In the genomic region with DNA sequence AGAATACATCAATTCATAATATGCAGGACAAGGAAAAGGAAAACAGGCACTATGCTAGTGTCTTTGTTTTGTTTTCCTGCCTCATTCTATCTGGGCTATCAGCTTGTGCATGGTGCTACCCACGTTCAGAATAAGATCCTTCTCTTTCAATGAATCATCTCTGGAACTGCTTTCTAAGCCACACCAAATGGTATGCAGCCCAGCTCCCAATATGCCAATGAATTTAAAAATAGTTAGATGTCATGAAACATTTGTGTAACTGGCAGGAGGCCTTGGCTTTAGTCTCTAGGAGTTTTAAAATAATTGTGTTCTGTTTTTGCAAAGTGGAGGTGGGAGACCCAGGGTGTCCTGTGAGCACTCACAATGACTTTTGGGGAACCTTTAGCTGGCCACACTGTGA, we compare ENCODE assay signal across 26 mouse cellular contexts.
A peak's percentile ranks its signal among the peaks of the same experiment; 100 is the strongest.
DNase-seq lines count a peak whose midpoint lies in the region; ATAC-seq and TF ChIP-seq lines count a peak whose summit lies in the region.
"Had no signal": no experiment of that assay in that cellular context is flagged by ENCODE, and none has a peak within 500 bp of the region (broad histone marks: within the 10 kb centered on the region; RNA-seq: fewer than 3 reads in every experiment).

No protein-coding gene starts in this region.

- H3K4me1 ChIP-seq in forebrain, postnatal 0 days (ENCODE audit: insufficient read depth), result no peaks in the 10 kb centered on the region
- no peaks in the 10 kb centered on the region for H3K4me1 ChIP-seq in forebrain, embryonic 16.5 days (replicated peaks; ENCODE audit: control insufficient read depth, insufficient read depth, low read length)
- H3K4me1 ChIP-seq in hindbrain, embryonic 11.5 days (replicated peaks; ENCODE audit: control insufficient read depth, insufficient read depth, low read length), result no peaks in the 10 kb centered on the region
- H3K4me1 ChIP-seq in midbrain, postnatal 0 days (ENCODE audit: insufficient read depth, low read length), result no peaks in the 10 kb centered on the region
- H3K4me1 ChIP-seq: embryonic facial prominence, embryonic 13.5 days; forebrain, embryonic 12.5 days; heart, embryonic 10.5 days; hindbrain, embryonic 13.5 days had no signal

- 32% methylated on average over 1 of the region's 1 CpGs for WGBS in forebrain, postnatal 0 days
- WGBS in forebrain, embryonic 16.5 days, result 50% methylated on average over 1 of the region's 1 CpGs
- WGBS in hindbrain, embryonic 11.5 days, result 53% methylated on average over 1 of the region's 1 CpGs
- WGBS in midbrain, postnatal 0 days, result 46% methylated on average over 1 of the region's 1 CpGs

- no peak overlapping the region for H3K27ac ChIP-seq in forebrain, postnatal 0 days (ENCODE audit: low read depth, low read length)
- no peak overlapping the region for H3K27ac ChIP-seq in forebrain, embryonic 16.5 days (ENCODE audit: low read length)
- H3K27ac ChIP-seq in layer of hippocampus, adult 2 months, result peak overlapping the region; percentile 5; the same call in 1 of the 2 replicates
- H3K27ac ChIP-seq in hindbrain, embryonic 11.5 days (ENCODE audit: low read depth, low read length), result no peak overlapping the region
- no peak overlapping the region for H3K27ac ChIP-seq in midbrain, postnatal 0 days (ENCODE audit: low read depth, low read length)
- H3K27ac ChIP-seq: embryonic facial prominence, embryonic 13.5 days; forebrain, embryonic 12.5 days; gastrocnemius, adult 2 months; heart, embryonic 10.5 days; hindbrain, embryonic 13.5 days; hindbrain, postnatal 0 days had no signal

- no peaks in the 10 kb centered on the region for H3K36me3 ChIP-seq in forebrain, postnatal 0 days (ENCODE audit: insufficient read depth)
- H3K36me3 ChIP-seq in forebrain, embryonic 16.5 days (ENCODE audit: control insufficient read depth, insufficient read depth), result no peaks in the 10 kb centered on the region
- H3K36me3 ChIP-seq in hindbrain, embryonic 11.5 days (ENCODE audit: control insufficient read depth, insufficient read depth, low read length), result no peaks in the 10 kb centered on the region
- no peaks in the 10 kb centered on the region for H3K36me3 ChIP-seq in midbrain, postnatal 0 days (ENCODE audit: insufficient read depth, low read length)
- H3K36me3 ChIP-seq: embryonic facial prominence, embryonic 13.5 days; forebrain, embryonic 12.5 days; G1E; heart, embryonic 10.5 days; hindbrain, embryonic 13.5 days had no signal

- no peaks in the 10 kb centered on the region for H3K9me3 ChIP-seq in forebrain, postnatal 0 days (ENCODE audit: low read length)
- no peaks in the 10 kb centered on the region for H3K9me3 ChIP-seq in forebrain, embryonic 16.5 days (ENCODE audit: control insufficient read depth, low read length)
- H3K9me3 ChIP-seq in hindbrain, embryonic 11.5 days (ENCODE audit: control insufficient read depth, low read length), result no peaks in the 10 kb centered on the region
- no peaks in the 10 kb centered on the region for H3K9me3 ChIP-seq in midbrain, postnatal 0 days (ENCODE audit: low read length)
- H3K9me3 ChIP-seq: embryonic facial prominence, embryonic 13.5 days; forebrain, embryonic 12.5 days; heart, embryonic 10.5 days; hindbrain, embryonic 13.5 days had no signal

- no peaks in the 10 kb centered on the region for H3K27me3 ChIP-seq in forebrain, postnatal 0 days (ENCODE audit: insufficient read depth, low read length)
- no peaks in the 10 kb centered on the region for H3K27me3 ChIP-seq in forebrain, embryonic 16.5 days (replicated peaks; ENCODE audit: control insufficient read depth, insufficient read depth, low read length)
- no peaks in the 10 kb centered on the region for H3K27me3 ChIP-seq in hindbrain, embryonic 11.5 days (ENCODE audit: control insufficient read depth, insufficient read depth, low read length)
- no peaks in the 10 kb centered on the region for H3K27me3 ChIP-seq in midbrain, postnatal 0 days (ENCODE audit: insufficient read depth, low read length)
- H3K27me3 ChIP-seq: embryonic facial prominence, embryonic 13.5 days; forebrain, embryonic 12.5 days; hindbrain, embryonic 13.5 days had no signal

- no peak for ATAC-seq in forebrain, postnatal 0 days
- ATAC-seq in forebrain, embryonic 16.5 days, result no peak
- ATAC-seq in hindbrain, embryonic 11.5 days (ENCODE audit: low FRiP score), result no peak
- ATAC-seq in midbrain, postnatal 0 days (ENCODE audit: low FRiP score), result no peak
- ATAC-seq: activated CD4-positive, CD25-positive, alpha-beta regulatory T cell, adult 4 months; CD4-positive, CD25-positive, alpha-beta regulatory T cell, adult 4 months; hindbrain, postnatal 0 days had no signal

- TF ChIP-seq CTCF in forebrain, postnatal 0 days (IDR thresholded peaks at IDR 0.05; ENCODE audit: low read depth), result no peak
- TF ChIP-seq CTCF in layer of hippocampus, adult 2 months (conservative IDR thresholded peaks at IDR 0.05), result no peak
- no peak for TF ChIP-seq CTCF in midbrain, postnatal 0 days (IDR thresholded peaks at IDR 0.05)

- peak; percentile 10 for DNase-seq in forebrain, postnatal 0 days
- DNase-seq in right cerebral cortex, adult 18-20 months, result peak; percentile 11
- no peak for DNase-seq in right cerebral cortex, postnatal 4 days
- peak; percentile 52 to 75 for DNase-seq in layer of hippocampus, adult 2 months (ENCODE audit: low spot score in 2 of 2)
- DNase-seq in layer of hippocampus, postnatal 14 days (ENCODE audit: low spot score in 2 of 2), result peak; percentile 9 to 65
- DNase-seq in hindbrain, embryonic 11.5 days (ENCODE audit: low spot score), result no peak
- DNase-seq in midbrain, postnatal 0 days (ENCODE audit: low spot score), result no peak
- DNase-seq: adrenal gland, postnatal 14 days; B cell, adult 2 months; cerebellum, adult 18-20 months; cerebellum, adult 9-11 months; cerebellum, postnatal 36 days; gastrocnemius, adult 2 months; gastrocnemius, postnatal 36 days; heart, adult 18-20 months; heart, postnatal 10 days; heart, postnatal 4 days had no signal

- H3K9ac ChIP-seq in forebrain, postnatal 0 days, result no peak overlapping the region
- no peak overlapping the region for H3K9ac ChIP-seq in forebrain, embryonic 16.5 days (replicated peaks; ENCODE audit: low read depth, low read length)
- H3K9ac ChIP-seq in hindbrain, embryonic 11.5 days (ENCODE audit: low read depth, low read length), result no peak overlapping the region
- no peak overlapping the region for H3K9ac ChIP-seq in midbrain, postnatal 0 days (replicated peaks; ENCODE audit: low read length, poor library complexity, severe bottlenecking)
- H3K9ac ChIP-seq: embryonic facial prominence, embryonic 13.5 days; forebrain, embryonic 12.5 days; hindbrain, embryonic 13.5 days had no signal

- no peak overlapping the region for H3K4me2 ChIP-seq in forebrain, postnatal 0 days (ENCODE audit: low read depth)
- H3K4me2 ChIP-seq in forebrain, embryonic 16.5 days (ENCODE audit: low read length), result no peak overlapping the region
- H3K4me2 ChIP-seq in hindbrain, embryonic 11.5 days (replicated peaks; ENCODE audit: low read depth, low read length), result no peak overlapping the region
- no peak overlapping the region for H3K4me2 ChIP-seq in midbrain, postnatal 0 days (ENCODE audit: low read depth, low read length, poor library complexity, severe bottlenecking)
- H3K4me2 ChIP-seq: embryonic facial prominence, embryonic 13.5 days; forebrain, embryonic 12.5 days; hindbrain, embryonic 13.5 days had no signal

- H3K4me3 ChIP-seq in forebrain, postnatal 0 days (ENCODE audit: low read depth, low read length), result no peak overlapping the region
- H3K4me3 ChIP-seq in forebrain, embryonic 16.5 days (replicated peaks; ENCODE audit: low read length), result no peak overlapping the region
- H3K4me3 ChIP-seq in layer of hippocampus, adult 2 months, result no peak overlapping the region
- no peak overlapping the region for H3K4me3 ChIP-seq in hindbrain, embryonic 11.5 days (ENCODE audit: low read depth, low read length)
- no peak overlapping the region for H3K4me3 ChIP-seq in midbrain, postnatal 0 days (ENCODE audit: low read depth, low read length)
- H3K4me3 ChIP-seq: embryonic facial prominence, embryonic 13.5 days; forebrain, embryonic 12.5 days; gastrocnemius, adult 2 months; heart, embryonic 10.5 days; hindbrain, embryonic 13.5 days had no signal

Comparison
In these comparisons a context has a peak if more than half of its experiments do, and no peak if none do; other contexts are left out.
1. DNase-seq: peak in forebrain, postnatal 0 days (single experiment), right cerebral cortex, adult 18-20 months (single experiment), layer of hippocampus, adult 2 months (2 of 2) and layer of hippocampus, postnatal 14 days (2 of 2); none in right cerebral cortex, postnatal 4 days (single experiment), hindbrain, embryonic 11.5 days (single experiment) and midbrain, postnatal 0 days (single experiment).